Mouse (Mus musculus) cerebellum, postnatal 14 days (tissue): ENCODE measurements around the gene Acbd3.
A peak's percentile ranks its signal among the peaks of the same experiment; 100 is the strongest.

Experiments
- DNase-seq, 2 experiments: peaks; one replicate each; pipeline ENCODE4 v3.0.0; 2021; ENCODE audit warnings: mixed read lengths in 2 of 2

Acbd3 gene

DNA sequence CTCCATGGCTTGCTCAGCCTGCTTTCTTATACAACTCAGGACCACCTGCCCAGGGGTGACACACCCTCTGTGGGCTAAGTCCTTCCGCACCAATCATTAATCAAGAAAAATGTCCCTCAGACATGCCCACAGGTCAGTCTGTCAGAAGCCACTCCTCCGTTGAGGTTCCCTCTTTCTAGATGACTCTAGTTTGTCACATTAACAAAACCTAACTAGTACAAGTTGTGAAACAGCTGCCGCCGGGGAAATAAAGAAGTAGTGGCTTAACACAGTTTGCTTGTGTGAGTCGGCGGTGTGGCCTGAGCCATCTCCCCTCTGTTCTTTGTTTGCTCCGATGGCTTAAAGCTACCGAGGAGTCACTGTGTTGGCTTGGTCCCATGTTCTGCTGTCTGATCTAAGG, 36.8 kb downstream of the Acbd3 start:
- no peak for DNase-seq

GRCm38 (mm10) chr1:180763307-180763706, 37.5 kb downstream of the Acbd3 start:
- DNase-seq, result peak; percentile 65 to 72

GRCm38 (mm10) chr1:180763828-180764227, 38.0 kb downstream of the Acbd3 start:
- peak; percentile 92 to 94 for DNase-seq

GRCm38 (mm10) chr1:180765393-180765792, 39.5 kb downstream of the Acbd3 start:
- no peak for DNase-seq

- DNase-seq, result no peak
Measured at GRCm38 (mm10) chr1:180766557-180766956, 40.7 kb downstream of the Acbd3 start.

DNA sequence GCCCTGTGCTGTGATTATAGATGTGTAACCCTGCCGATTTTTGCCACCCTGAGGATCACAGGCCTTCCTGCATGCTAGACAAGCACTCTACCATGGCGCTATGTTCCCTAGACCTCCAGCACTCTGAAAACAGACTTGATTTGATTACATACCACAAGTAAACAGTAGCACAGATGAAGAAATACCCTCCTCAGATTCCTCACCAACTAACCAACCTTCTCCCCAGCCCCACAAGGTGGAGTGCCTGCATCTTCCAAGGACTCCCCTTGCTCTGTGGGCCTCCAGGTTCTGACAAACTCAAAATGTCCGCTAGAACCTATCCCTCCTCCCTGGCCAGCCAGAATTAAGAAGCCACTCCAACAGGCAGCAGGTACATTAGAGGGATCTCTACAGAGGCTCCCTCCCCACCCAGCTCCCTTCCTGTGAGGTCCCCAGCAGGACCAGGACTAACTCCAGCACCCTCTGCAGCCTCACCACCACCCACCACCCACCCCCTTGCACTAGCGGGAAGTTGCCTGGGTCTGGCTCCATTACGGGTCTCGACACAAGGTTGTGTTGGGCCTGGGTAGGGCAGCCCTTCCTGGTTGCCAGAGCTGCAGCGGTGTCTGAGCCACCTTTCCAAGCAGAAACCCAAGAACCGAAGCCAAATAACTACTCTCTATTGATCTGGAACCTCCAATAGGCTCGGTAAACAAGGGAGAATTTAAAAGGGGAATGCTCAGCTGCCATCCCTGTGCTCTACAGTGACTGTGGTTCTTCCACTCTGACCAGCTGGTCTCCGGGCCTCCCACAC, 41.9 kb downstream of the Acbd3 start:
- DNase-seq, result peak in 1 of 2 experiments; percentile 63

DNA sequence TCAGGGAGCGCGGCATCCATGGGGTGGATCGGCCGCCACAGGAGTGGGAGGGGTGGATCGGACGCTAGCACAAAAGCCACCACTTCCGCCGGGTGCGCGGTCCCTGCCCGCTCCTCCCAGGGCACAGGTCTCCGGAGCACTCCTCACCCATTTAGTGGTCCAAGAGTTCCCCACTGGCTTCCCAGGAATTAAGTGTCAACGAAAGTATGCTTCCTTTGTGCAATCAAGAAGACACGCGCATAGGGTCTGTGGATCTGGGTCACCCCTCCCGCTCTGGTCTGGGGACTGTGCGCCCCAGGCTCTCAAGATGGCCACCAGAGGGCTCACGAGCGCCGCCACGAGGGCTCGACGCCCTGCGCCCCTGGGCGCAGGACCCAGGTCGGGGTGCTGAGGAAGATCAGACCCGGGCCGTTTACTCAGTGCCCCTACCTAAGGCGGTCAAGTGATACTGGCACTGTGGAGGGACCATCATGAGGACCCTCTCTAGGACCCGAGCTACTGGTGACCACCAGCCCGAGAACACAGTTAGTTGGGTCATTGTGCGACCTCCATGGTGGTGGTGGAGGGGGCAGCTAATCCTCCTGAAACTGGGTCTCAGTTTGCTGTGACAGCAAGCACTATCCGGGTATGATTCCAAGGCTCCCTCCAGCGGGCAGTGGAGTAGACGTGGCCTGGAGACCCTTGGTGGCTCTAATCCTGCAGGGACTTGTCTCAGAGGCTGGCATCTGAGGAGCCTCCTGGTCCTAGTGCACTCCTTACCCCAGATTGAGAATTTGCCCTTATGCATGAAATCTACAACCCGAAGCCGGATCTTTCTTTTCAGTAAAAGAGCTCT, 42.7 kb downstream of the Acbd3 start:
- DNase-seq, result peak; percentile 91 to 92

GRCm38 (mm10) chr1:180771306-180771705, 45.5 kb downstream of the Acbd3 start:
- no peak for DNase-seq

GRCm38 (mm10) chr1:180771722-180772121, 45.9 kb downstream of the Acbd3 start:
- no peak for DNase-seq

- DNase-seq, result no peak
Measured at GRCm38 (mm10) chr1:180772291-180772690, 46.4 kb downstream of the Acbd3 start.

DNA sequence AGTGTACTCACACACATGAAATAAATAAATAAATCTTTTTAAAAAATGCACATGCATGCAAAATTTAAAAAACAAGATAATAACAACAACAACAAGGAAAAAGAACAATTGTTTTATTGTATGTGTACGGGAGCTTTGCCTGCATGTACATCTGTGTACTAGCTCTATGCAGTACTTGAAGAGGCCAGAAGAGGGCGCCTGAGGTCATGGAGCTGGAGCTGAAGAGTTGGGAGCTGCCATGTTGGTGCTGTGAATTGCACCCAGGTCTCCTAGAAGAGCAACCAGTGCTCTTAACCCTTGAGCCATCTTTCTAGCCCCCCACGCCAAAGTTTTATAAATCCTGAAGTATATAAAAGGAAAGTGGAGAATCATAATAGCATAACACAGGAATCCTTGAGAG, 48.8 kb downstream of the Acbd3 start:
- peak in 1 of 2 experiments; percentile 74 for DNase-seq

DNA sequence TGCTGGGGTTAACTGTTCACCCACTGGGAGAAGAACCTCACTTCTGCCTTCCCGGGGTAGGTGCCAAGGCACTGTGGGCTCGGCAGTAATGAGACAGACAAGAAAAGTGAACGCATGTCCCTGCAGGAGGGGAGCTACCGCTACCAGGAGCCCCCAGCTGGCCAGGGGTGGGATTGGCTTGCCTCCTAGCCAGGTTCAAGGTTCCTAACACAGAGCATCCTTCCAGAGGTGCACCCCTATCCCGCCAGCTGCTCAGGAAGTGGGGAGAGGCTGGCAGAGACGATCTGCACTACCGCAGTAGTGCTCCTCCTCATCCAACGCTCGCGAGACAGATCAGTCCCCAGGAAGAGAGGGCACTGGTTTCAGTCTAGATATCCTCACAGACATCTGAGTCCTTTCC, 49.5 kb downstream of the Acbd3 start:
- DNase-seq, result peak in 1 of 2 experiments; percentile 12

DNA sequence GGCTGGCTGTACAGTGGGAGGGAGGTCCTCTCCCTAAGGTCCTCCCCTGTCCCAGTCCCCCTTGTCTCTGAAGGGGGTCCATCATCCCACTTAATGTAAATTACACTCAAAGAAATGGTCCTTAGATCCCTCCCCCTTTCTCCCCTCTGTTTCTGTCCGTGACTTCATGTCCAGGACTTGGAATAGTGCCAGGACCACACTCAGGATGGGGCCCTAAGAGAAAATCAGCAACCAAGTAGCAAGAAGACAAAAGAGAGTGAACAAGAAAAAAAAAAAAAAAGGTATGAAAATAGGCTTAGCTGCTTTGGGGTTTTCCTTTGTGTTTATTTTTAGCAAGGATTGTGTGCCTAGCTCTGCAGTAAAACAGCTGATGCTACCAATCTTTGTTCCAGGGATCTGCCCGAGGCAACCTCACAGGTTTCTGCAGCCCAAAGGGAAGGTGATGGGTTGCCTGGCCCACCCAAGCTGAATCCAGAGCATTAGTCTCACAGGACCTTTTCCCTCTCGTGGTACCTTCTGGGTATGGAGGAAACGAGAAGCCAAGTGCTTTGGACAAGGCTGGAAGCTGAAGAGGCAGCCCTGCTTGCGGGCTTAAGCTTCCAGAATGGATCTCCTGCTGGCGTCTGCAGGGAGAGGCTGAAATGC, 50.1 kb downstream of the Acbd3 start:
- DNase-seq, result peak in 1 of 2 experiments; percentile 35

DNA sequence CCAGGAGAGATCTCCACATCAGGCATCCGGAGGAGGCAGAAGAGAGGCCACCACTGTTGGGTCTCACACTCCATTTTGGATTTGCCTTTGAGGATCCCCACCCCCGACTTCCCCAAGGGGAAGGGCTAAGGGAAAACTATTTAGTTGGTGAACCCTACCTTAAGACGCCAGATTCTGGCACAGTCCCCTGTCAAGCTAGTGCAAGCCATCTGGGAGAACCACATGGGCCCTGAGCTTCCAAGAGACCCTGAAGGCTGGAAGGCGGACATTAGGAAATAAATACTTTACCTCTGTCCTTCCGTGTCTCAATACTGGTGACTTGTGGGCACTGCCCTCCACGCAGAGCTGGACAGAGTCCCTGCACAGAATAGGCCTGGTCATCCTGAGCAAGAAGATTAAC, 50.7 kb downstream of the Acbd3 start:
- DNase-seq, result peak; percentile 58 to 65

DNA sequence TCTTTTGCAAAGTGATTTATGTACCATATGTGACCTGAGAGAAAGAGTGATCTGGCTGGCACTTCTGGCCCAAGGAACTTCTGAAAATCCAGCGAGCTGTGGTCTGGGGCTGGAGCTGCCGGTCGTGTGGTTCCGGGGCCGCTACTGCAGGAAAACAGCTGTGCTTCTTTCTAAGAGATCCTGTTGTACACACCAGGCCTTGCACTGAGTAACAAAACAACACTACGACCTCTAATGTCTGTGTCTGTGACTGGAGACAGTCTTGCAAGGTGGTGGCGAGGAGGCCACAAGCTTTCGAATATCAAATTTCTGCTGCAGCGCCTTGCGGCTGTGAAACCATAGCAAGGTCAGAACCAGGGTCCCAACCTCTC, 51.4 kb downstream of the Acbd3 start:
- DNase-seq, result no peak

GRCm38 (mm10) chr1:180777660-180778402, 52.0 kb downstream of the Acbd3 start:
- DNase-seq, result peak; percentile 91

DNA sequence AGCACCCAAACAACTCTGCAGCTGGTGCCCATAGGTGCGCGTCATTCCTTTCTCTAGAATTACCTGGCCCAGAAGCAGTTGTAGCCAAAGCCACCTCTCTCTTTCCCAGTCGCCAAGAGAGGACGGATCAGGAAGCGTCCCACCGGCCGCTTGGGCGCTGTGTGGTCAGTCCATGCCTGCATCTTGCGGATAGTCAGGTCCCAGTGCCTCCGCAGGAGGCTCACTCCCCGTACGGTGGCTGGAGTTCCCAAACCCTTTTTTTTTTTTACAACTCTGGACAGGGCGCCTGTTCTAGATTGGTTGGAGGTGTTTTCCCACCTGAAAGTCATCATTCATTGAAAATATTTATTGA, 52.5 kb downstream of the Acbd3 start:
- no peak for DNase-seq

GRCm38 (mm10) chr1:180778941-180779340, 53.1 kb downstream of the Acbd3 start:
- no peak for DNase-seq

GRCm38 (mm10) chr1:180780291-180780690, 54.4 kb downstream of the Acbd3 start:
- no peak for DNase-seq

DNA sequence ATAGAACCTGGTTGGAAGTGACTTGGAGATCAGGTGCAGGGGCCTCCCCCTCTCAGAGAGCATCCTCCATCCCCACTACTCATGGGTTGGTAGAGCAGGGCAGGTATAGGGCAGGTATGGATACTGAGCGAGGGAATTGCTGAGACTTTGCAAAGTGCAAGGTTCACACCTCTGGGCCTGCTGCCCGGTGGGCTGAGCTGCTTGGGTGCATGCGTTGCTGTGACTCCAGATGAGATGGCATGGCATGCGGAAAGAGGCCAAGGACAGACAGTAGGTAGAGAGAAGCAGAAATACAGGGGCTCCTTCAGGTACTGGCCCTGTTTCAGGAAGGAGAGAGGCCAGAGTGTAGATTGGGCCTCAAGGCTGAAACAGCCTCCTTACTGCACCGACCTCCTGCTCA, 55.4 kb downstream of the Acbd3 start:
- no peak for DNase-seq

- no peak for DNase-seq
Measured at GRCm38 (mm10) chr1:180782906-180783579, 57.2 kb downstream of the Acbd3 start.

GRCm38 (mm10) chr1:180783580-180783928, 57.7 kb downstream of the Acbd3 start:
- no peak for DNase-seq
